Mouse (Mus musculus): ENCODE data around the gene Fanca. TPM values are rescaled to one million over a fixed set of nuclear protein-coding genes. Genes with fewer than 3 reads are reported as not detected.
A peak's percentile ranks its signal among the peaks of the same experiment; 100 is the strongest.

Fanca gene
- total and polyA plus RNA-seq, 2 experiments from 2014 or later: 3.3 to 17.6 TPM

- Histone ChIP-seq H3K9ac (replicated peaks; ENCODE audit: low read length, poor library complexity, severe bottlenecking) (no peak overlapping the region), H3K27me3 (ENCODE audit: insufficient read depth, low read length) (no peaks in the 10 kb centered on the region), H3K36me3 (ENCODE audit: insufficient read depth, low read length) (peaks cover 51% of the 10 kb centered on the region), H3K4me3 (ENCODE audit: low read depth, low read length) (no peak overlapping the region), H3K4me2 (ENCODE audit: low read depth, low read length, poor library complexity, severe bottlenecking) (no peak overlapping the region), H3K4me1 (ENCODE audit: insufficient read depth, low read length) (peaks cover 11% of the 10 kb centered on the region; the same call in 1 of the 2 replicates), H3K27ac (ENCODE audit: low read depth, low read length) (no peak overlapping the region), H3K9me3 (ENCODE audit: low read length) (no peaks in the 10 kb centered on the region)
- ATAC-seq (ENCODE audit: low FRiP score) (no peak), DNase-seq (ENCODE audit: low spot score) (peak; percentile 30)
- TF ChIP-seq CTCF (IDR thresholded peaks at IDR 0.05): no peak
- 76% methylated on average over 3 of the region's 3 CpGs for WGBS
Measured at GRCm38 (mm10) chr8:123257114-123257513, 61.3 kb downstream of the Fanca start.

- 71% methylated on average over 6 of the region's 6 CpGs for WGBS
- H3K4me1 ChIP-seq (ENCODE audit: insufficient read depth, low read length): peaks cover 11% of the 10 kb centered on the region; the same call in 1 of the 2 replicates
- peak; percentile 43 for TF ChIP-seq CTCF (IDR thresholded peaks at IDR 0.05)
- H3K36me3 ChIP-seq (ENCODE audit: insufficient read depth, low read length): peaks cover 52% of the 10 kb centered on the region
- no peak for DNase-seq (ENCODE audit: low spot score)
- peak overlapping the region; percentile 97 for H3K4me3 ChIP-seq (ENCODE audit: low read depth, low read length)
- H3K9me3 ChIP-seq (ENCODE audit: low read length): no peaks in the 10 kb centered on the region
- H3K27me3 ChIP-seq (ENCODE audit: insufficient read depth, low read length): no peaks in the 10 kb centered on the region
- H3K9ac ChIP-seq (replicated peaks; ENCODE audit: low read length, poor library complexity, severe bottlenecking): peak overlapping the region; percentile 98
- H3K4me2 ChIP-seq (ENCODE audit: low read depth, low read length, poor library complexity, severe bottlenecking): peak overlapping the region; percentile 89
- no peak for ATAC-seq (ENCODE audit: low FRiP score)
- no peak overlapping the region for H3K27ac ChIP-seq (ENCODE audit: low read depth, low read length)
Measured at GRCm38 (mm10) chr8:123255170-123255569, 63.2 kb downstream of the Fanca start.

DNA sequence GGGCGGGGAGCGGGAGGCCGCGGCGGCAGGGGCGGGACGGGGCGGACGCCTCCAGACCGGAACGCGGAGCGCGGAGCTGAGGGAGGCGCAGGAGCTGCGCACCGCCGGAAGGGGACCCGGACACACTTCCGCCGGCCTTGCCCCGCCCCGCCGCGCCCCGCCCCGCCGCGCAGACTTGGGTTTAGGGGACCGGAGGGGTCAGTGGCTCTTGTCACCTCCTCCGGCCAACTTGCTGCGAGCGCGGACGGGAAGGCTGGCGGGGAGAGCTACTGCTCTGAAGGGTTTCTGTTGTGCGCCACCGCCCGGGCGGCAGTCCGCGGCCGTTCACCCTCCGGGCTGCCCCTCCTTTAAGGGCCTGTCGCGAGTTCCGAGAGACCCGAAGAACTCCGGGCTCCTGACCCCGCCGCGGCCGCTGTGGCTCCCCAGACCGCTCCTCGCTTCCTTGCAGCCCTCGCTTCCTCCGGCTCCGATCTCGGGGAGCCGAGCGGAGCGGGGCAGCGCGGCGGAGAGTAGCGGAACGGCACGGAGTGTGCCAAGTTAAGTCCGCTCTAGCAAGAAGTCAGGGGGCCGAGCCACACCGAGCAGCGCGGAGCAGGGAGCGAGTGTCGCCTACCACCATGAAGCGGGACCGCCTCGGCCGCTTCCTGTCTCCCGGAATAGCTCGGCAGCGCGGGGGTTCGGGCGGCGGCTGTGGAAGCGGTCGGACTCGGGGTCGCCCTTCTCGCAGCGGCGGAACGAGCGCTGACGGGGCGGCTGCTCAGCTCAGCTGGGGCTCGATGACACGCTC, 64.1 kb downstream of the Fanca start, which contains the start of the genes Zfp276 and Vps9d1:
Gene Zfp276, plus strand, starts transcription at position 97 of the 787 bp plus-strand sequence.
Gene Vps9d1, minus strand, starts transcription at position 250 of the 787 bp plus-strand sequence.
- ATAC-seq (ENCODE audit: low FRiP score): peak; percentile 94

DNA sequence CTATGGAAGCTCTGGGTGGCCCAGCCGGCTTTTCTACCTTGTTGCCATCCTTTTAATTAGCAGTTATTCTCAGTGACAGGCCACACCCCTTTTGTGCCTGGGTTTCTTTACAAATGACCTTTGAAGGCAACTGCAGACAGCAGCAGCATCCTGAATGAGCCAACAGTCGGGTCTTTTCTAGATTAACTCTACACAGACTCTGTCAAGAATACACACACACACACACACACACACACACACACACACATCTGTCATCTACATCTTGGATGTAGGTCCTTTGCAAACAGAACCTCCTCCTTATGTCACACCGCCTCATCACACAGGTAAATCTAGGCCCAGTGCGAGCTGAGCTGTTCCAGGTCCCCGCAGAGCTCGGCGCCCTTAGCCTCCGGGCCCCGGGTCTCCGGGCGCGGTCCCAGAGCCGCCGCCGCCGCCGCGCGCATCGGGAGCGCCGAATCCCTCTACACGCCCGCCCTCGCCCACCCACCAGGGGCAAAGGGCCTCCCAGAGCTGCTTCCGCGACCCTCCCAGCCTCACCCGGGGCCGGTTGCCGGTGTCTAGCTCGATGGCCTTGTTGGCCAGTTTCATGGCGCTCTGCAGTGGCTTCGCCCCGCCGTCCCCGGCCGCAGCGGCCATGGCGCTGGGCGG, 64.8 kb downstream of the Fanca start:
- peak overlapping the region; percentile 90 for H3K27ac ChIP-seq (ENCODE audit: low read depth, low read length)
- under 1% methylated on average over 33 of the region's 40 CpGs for WGBS
- no peak for TF ChIP-seq CTCF (IDR thresholded peaks at IDR 0.05)
- peak overlapping the region; percentile 98 for H3K9ac ChIP-seq (replicated peaks; ENCODE audit: low read length, poor library complexity, severe bottlenecking)
- ATAC-seq (ENCODE audit: low FRiP score): peak; percentile 10; the same call in 1 of the 2 replicates
- H3K4me3 ChIP-seq (ENCODE audit: low read depth, low read length): peak overlapping the region; percentile 97
- peak overlapping the region; percentile 89 for H3K4me2 ChIP-seq (ENCODE audit: low read depth, low read length, poor library complexity, severe bottlenecking)
- H3K4me1 ChIP-seq (ENCODE audit: insufficient read depth, low read length): peaks cover 11% of the 10 kb centered on the region; the same call in 1 of the 2 replicates
- no peaks in the 10 kb centered on the region for H3K9me3 ChIP-seq (ENCODE audit: low read length)
- H3K27me3 ChIP-seq (ENCODE audit: insufficient read depth, low read length): no peaks in the 10 kb centered on the region
- DNase-seq (ENCODE audit: low spot score): peak; percentile 32
- peaks cover 45% of the 10 kb centered on the region for H3K36me3 ChIP-seq (ENCODE audit: insufficient read depth, low read length)

More for the DNA sequence above, 64.1 kb downstream of the Fanca start, which contains the start of the genes Zfp276 and Vps9d1:
- under 1% methylated on average over 85 of the region's 99 CpGs for WGBS
- Histone ChIP-seq H3K4me1 (ENCODE audit: insufficient read depth, low read length) (peaks cover 11% of the 10 kb centered on the region; the same call in 1 of the 2 replicates), H3K36me3 (ENCODE audit: insufficient read depth, low read length) (peaks cover 45% of the 10 kb centered on the region), H3K27me3 (ENCODE audit: insufficient read depth, low read length) (no peaks in the 10 kb centered on the region), H3K4me3 (ENCODE audit: low read depth, low read length) (peak within 1 kb of the TSS; percentile 97), H3K9ac (replicated peaks; ENCODE audit: low read length, poor library complexity, severe bottlenecking) (peak within 1 kb of the TSS; percentile 98), H3K27ac (ENCODE audit: low read depth, low read length) (peak within 1 kb of the TSS; percentile 90), H3K9me3 (ENCODE audit: low read length) (no peaks in the 10 kb centered on the region), H3K4me2 (ENCODE audit: low read depth, low read length, poor library complexity, severe bottlenecking) (peak within 1 kb of the TSS; percentile 89)
- DNase-seq (ENCODE audit: low spot score): peak; percentile 88
- no peak for TF ChIP-seq CTCF (IDR thresholded peaks at IDR 0.05)

DNA sequence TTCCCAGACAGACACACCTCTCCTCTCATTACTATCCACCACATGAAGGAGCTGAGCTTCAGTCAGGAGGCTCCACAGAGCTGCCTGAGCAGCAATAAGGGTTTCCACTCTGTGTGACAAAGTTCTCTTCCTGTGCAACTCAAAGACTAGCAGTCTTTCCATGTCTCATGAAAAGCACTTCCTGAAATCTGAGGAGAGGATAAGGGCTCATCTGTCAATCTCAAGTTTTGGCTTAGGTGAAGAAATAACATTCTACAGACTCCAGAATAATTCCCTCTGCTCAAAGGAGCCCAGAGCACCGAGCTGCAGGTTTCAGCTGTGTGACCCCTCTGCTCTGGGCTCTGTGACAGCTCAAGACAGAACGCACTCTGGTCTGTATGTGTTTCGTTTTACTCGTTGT, 65.5 kb downstream of the Fanca start:
- Histone ChIP-seq H3K4me2 (ENCODE audit: low read depth, low read length, poor library complexity, severe bottlenecking) (peak overlapping the region; percentile 89), H3K27ac (ENCODE audit: low read depth, low read length) (no peak overlapping the region), H3K27me3 (ENCODE audit: insufficient read depth, low read length) (no peaks in the 10 kb centered on the region), H3K4me1 (ENCODE audit: insufficient read depth, low read length) (peaks cover 11% of the 10 kb centered on the region; the same call in 1 of the 2 replicates), H3K9me3 (ENCODE audit: low read length) (no peaks in the 10 kb centered on the region), H3K36me3 (ENCODE audit: insufficient read depth, low read length) (peaks cover 45% of the 10 kb centered on the region), H3K4me3 (ENCODE audit: low read depth, low read length) (peak overlapping the region; percentile 97), H3K9ac (replicated peaks; ENCODE audit: low read length, poor library complexity, severe bottlenecking) (peak overlapping the region; percentile 98)
- no peak for TF ChIP-seq CTCF (IDR thresholded peaks at IDR 0.05)
- 63% methylated on average over 4 of the region's 4 CpGs for WGBS
- no peak for ATAC-seq (ENCODE audit: low FRiP score)
- no peak for DNase-seq (ENCODE audit: low spot score)
